Mouse (Mus musculus) heart, adult 18-20 months (tissue): ENCODE data around the gene Ripor2. TPM values are rescaled to one million over a fixed set of nuclear protein-coding genes. Genes with fewer than 3 reads are reported as not detected.

ENCODE experiments used
- DNase-seq, 2 experiments: peaks; one replicate each; pipeline ENCODE4 v3.0.0; 2021 to 2022; ENCODE audit warnings: mixed read lengths in 1 of 2
- long read RNA-seq, 2 experiments: library from polyadenylated mRNA; stranded (forward); transcript quantifications; one replicate each; pipeline ENCODE4 v2.0.0; 2021
- total RNA-seq, 2 experiments: library from RNA; stranded (reverse); gene quantifications; 2 replicates each; pipeline ENCODE4 v1.2.3; 2021

Gene Ripor2
- total RNA-seq, result 10 to 100 TPM in 1 of 2 experiments, 1 to 10 TPM in 1; 7.0 to 11.4 TPM
- long read RNA-seq, experiment 1, partial matches to known transcripts, result 6 of 11 reads
- long read RNA-seq, experiment 1, other reads (novel, unspliced or antisense), result 5 of 11 reads
- long read RNA-seq, experiment 2, partial matches to known transcripts, result 0 of 2 reads
- long read RNA-seq, experiment 2, other reads (novel, unspliced or antisense), result 2 of 2 reads

DNA sequence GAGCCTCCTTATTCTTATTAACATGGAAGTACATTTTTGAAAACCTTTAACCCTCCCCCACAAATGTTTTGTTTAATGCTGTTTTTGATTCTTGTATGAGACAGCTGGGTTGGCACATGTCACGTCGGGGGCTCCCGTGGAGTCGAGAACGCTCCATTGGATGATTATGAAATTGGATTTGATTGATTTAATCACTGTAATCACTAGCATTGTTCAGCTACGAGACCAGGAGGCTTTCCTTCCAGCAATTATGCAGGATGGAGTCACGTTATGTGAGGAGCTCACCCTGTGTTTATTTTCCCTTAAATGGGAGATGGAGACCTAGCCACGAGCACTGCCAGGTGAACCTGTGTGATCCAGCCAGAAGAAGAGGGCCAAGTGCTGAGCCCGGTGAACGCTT is at the start of gene Ripor2:
Ripor2 (plus strand) TSS at position 357 of the 400 bp plus-strand sequence.
- no peak for DNase-seq

DNA sequence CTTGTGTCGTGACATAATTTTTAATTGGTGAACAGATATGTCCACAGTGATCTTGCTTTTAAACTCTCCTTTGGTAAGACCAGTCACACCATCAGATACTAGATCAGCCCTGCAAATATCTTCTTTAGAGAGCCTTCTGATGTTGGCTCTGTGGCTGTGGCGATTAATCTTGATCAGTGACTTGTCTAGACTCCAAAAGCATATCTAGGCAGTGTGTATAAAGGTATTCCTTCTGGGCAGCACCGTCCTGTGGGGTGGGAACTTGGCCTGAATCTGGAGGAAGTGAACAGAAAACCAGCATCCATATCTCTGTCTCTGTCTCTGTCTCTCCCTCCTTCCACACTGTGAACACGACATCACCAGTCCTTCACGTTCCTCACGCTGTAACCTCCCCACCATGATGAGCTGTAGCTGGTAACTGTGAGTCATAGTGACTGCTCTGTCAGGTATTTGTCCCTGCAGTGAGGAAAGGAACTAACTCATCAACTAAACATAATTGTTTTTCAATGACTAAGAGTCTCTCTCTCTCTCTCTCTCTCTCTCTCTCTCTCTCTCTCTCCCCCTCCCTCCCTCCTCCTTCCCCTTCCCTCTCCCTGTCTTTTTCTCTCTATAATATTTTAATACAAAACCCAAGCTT is 45.3 kb upstream of the Ripor2 start:
- no peak for DNase-seq

GRCm38 (mm10) chr13:24538012-24538411 is 44.0 kb upstream of the Ripor2 start:
- no peak for DNase-seq

DNA sequence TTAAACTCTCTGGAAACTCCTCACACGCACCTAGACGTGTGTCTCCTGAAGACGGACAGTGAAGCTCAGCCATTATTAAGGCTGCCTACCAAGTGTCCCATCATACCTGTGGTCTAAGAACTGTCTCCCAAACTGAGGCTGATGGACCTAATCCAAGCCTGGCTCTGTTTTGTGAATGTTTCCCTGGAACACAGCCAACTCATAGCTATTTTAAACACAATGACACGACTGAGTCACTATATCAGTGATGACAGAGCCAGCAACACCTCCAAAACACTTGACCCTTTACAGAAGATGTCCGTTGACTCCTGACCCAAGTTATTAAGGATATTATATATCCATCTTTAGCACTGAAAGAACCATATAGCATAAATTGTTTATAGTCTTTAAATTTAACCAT is 43.0 kb upstream of the Ripor2 start:
- peak; percentile 60 to 63 for DNase-seq

DNA sequence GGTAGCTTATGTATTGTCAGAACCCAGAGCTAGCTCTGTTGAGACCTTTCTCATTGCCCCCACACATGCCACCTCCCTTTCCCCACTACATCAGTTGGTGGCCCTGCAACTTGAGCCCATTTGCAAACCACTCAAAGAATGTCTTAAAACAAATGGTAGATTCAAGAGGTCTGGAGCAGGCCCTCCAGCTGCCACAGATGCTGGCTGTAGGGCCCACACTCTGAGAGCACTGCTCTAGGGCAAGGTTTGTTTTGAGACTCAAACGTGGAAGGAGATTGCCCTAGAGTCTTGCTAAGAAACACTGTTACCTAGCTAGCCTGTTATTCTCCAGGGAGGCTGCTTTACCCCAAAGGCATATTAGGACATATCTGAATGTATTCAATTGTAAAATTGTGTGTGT is 36.3 kb upstream of the Ripor2 start:
- no peak for DNase-seq

GRCm38 (mm10) chr13:24546801-24547459 is 35.1 kb upstream of the Ripor2 start:
- DNase-seq, result no peak

GRCm38 (mm10) chr13:24548911-24549310 is 33.1 kb upstream of the Ripor2 start:
- no peak for DNase-seq

DNA sequence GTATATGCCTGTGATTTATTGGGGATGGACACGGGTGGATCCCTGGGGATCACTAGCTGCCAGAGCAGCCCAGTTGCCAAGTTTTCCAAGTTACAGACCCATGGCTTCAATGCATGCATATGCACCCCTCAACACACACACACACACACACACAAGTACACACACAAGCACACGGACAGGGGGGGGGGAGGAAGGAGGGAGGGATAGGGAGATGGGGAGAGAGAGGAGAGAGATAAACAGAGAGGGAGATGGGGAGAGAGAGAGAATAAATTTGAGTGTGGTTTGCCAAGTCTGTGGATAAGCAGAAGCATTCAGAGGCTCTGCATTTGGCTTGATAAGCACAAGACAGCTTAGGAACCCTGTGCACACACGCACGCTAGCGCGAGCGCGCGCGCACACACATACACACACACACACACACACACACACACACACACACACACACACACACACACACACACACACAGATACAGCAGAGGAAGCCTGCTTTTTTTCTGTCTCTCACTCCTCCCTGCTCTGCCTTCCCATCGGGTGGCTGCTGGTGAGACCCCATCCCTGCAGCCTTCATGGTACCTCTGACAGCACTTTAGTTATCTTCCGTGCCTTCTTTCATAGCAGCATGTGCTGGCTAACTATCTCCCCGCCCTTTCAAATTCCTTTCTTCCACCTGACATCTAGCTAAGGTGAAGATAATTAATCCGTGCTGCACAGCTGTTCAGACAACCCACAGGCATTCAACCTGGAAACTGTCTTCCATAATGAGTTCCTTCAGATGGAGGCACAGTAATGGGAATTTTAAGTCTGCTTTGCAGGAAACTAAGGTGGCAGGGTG is 30.7 kb upstream of the Ripor2 start:
- DNase-seq, result no peak

DNA sequence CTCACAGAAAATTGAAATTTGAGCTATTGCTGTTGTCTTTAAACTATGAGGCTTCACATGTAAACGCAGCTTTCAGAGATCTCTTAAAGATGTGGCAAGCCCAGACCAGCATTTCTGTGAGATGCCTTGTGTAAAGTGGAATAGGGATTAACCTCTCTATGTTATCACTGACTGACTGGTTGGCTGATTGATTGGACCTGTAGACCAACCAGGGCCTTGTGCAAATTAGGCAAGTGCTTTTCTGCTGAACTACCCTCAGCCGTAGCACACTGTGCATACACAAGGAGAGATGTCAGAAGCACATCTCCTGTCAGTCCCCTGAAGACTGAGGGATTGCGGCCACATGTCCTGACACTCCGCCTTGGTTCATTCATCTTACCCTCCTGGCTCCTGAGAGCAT is 29.9 kb upstream of the Ripor2 start:
- no peak for DNase-seq

- DNase-seq, result no peak
Measured at GRCm38 (mm10) chr13:24561391-24561790, 20.6 kb upstream of the Ripor2 start.

DNA sequence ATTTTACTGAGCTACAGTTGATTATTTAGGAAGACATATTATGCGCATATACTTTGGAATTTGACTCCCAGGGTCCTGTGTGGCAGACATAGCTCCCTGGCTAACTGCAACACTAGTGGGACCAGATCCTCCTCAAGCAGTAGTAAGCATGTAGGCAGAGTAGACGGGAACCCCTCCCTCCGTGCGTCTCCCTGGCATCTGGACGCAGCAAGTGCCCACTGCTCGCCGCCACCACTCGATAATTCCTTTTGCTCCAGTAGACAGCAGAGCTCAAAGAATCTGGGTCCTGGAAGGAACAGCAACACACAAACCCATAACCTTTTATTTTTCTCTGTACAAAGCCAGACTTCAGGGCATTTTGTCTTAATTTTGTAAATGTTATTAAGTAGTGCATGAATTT is 17.3 kb upstream of the Ripor2 start:
- no peak for DNase-seq

GRCm38 (mm10) chr13:24565230-24565949 is 16.6 kb upstream of the Ripor2 start:
- peak; percentile 50 to 69 for DNase-seq

GRCm38 (mm10) chr13:24565950-24566320 is 16.1 kb upstream of the Ripor2 start:
- DNase-seq, result peak in 1 of 2 experiments; percentile 85

- DNase-seq, result no peak
Measured at GRCm38 (mm10) chr13:24567176-24567811, 14.7 kb upstream of the Ripor2 start.

DNA sequence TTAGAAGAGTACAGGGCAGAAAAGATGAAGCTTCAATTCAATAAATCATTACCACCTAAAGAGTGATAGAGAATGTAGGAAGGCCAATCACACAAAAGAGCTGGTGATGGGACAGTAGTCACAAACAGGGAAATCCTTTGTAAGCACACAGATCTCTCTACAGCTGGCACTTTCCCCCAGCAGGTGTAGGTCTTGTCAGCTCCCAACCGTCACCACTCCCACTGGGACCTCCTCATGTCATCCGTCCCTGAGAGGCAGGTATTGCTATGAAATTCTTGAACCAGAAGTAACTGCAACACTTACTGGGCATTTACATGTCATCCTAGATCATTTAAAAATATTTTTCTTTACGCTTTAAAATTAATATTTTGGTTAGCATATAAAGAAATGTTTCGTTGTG is 12.9 kb upstream of the Ripor2 start:
- no peak for DNase-seq

- DNase-seq, result no peak
Measured at GRCm38 (mm10) chr13:24570716-24571115, 11.3 kb upstream of the Ripor2 start.

DNA sequence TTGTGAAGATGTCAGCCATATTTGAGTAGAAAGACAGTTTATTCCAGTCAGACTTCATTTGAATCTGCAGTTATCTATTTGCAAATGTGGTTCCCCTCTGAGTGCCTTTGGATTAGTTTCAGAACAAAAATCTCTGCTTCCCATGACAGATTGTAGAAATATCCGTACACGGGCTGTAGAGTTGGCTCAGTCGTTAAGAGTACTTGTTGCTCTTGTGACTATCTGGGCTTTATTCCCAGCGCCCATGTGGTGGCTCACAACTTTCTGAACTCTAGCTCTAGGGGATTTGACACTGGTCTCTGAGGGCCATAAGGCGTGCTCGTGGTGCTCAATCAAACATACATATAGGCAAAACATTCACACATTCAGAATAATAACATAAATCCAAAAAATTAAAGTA is 10.1 kb upstream of the Ripor2 start:
- DNase-seq, result peak; percentile 49 to 67

DNA sequence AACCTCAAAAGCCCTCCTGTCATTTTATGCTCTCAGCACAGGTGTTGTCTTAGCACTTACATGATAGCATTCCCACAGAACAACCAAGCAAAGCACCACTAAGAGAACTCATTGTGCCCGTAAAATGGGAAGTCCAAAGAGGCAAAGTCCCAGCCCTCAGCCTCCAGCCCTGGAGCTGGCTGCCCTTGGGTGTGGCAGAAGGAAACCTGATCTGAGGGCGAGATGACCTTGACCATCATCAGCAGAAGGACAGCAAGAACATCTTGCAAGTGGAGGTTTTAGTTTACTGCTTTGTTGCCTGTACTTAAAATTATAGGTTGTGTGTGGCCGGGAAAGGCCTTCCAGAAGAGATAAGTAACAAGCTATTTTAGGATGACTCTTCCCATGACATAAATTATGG is 6.9 kb upstream of the Ripor2 start:
- no peak for DNase-seq

DNA sequence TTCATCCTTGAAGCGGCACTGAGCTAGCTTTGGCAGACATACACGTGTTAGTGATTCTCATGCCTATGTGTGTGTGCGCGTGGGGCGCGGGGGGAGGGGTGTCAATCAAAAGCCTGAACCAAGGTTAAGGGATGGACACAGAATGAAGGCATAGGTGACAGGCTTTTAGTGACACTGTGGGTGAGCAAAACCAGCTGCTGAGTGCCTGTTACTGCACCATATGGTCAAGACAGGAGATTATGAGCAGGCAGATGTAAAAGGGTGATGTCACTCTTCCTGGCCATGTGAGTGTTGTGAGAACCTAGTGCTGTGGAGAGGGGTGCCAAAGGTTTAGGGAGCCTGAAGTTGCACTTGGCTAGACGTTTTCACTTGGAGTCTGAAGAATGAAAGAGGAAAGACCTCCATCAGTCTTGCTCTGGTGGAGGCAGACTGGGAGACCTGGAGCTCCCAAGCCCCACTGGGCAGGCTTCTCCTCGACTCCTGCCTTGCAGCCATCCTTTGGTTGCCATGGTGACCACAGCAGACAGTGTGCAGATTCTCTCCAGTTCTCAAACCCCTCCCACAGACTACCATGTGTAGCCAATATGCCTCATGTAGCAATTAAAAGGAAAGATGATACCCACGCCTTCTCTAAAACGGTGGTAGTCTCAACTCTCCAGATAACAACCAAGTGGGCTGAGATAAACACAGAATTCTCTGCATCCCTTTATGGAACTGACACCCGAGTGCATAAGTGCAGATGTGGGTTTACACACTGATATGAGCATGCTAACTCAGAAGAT is 5.5 kb upstream of the Ripor2 start:
- DNase-seq, result peak in 1 of 2 experiments; percentile 14

GRCm38 (mm10) chr13:24578317-24578716 is 3.7 kb upstream of the Ripor2 start:
- no peak for DNase-seq

DNA sequence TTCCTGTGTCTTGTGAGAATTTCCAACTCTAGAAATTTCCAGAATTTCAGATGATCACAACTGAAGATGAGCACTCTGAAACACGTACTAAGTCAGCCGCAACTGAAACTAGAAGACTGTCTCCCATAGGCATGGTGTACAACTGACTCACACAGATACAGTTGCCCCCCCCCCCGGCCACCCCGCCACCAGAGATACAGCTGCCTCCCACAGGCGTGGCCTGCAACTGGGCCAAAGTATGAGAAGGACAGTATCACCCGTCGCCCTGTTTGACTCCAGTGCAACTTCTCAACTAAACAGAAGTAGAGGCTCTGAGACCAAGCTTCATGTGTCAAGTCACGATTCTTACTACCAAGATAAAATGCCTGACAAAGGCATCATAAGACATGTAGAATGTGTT is 1.2 kb upstream of the Ripor2 start:
- DNase-seq, result no peak
